In genomic region chr2:18039566-18040290, GRCm38 (mm10) we compare ENCODE assay signal across 10 mouse cellular contexts. TPM values are rescaled to one million over a fixed set of nuclear protein-coding genes. Genes with fewer than 3 reads are reported as not detected.
DNase-seq lines count a peak whose midpoint lies in the region; ATAC-seq lines count a peak whose summit lies in the region.
"Had no signal": no experiment of that assay in that cellular context is flagged by ENCODE, and none has a peak within 500 bp of the region (broad histone marks: within the 10 kb centered on the region; RNA-seq: fewer than 3 reads in every experiment).

No protein-coding gene starts in this region.

- H3K4me3 ChIP-seq in kidney, embryonic 16.5 days (ENCODE audit: low read length): peak overlapping the region; percentile 24
- peak overlapping the region; percentile 37 for H3K4me3 ChIP-seq in hindbrain, embryonic 13.5 days
- peak overlapping the region; percentile 99 for H3K4me3 ChIP-seq in midbrain, embryonic 12.5 days

- H3K4me2 ChIP-seq in kidney, embryonic 16.5 days (replicated peaks; ENCODE audit: low read depth, low read length): peak overlapping the region; percentile 53
- peak overlapping the region; percentile 91 for H3K4me2 ChIP-seq in hindbrain, embryonic 13.5 days
- H3K4me2 ChIP-seq in midbrain, embryonic 12.5 days (replicated peaks): peak overlapping the region; percentile 70

- H3K4me1 ChIP-seq in kidney, embryonic 16.5 days (ENCODE audit: insufficient read depth, low read length): peaks cover 60% of the 10 kb centered on the region
- peaks cover 66% of the 10 kb centered on the region for H3K4me1 ChIP-seq in hindbrain, embryonic 13.5 days (replicated peaks)
- peaks cover 74% of the 10 kb centered on the region for H3K4me1 ChIP-seq in midbrain, embryonic 12.5 days

- H3K36me3 ChIP-seq in kidney, embryonic 16.5 days (ENCODE audit: insufficient read depth, low read length): no peaks in the 10 kb centered on the region
- H3K36me3 ChIP-seq in hindbrain, embryonic 13.5 days: no peaks in the 10 kb centered on the region
- H3K36me3 ChIP-seq in midbrain, embryonic 12.5 days: no peaks in the 10 kb centered on the region

- DNase-seq in kidney, adult 11 months: no peak
- peak; percentile 86 for DNase-seq in embryo, embryonic 11 days
- DNase-seq in T-cell, adult 2 months (ENCODE audit: low spot score): no peak
- no peak for DNase-seq in adipocyte (ENCODE audit: low spot score)
- no peak for DNase-seq in ovary, adult 18-20 months (ENCODE audit: low spot score)

- peak; percentile 64 for ATAC-seq in kidney, embryonic 16.5 days (ENCODE audit: low FRiP score, low TSS enrichment)
- ATAC-seq in hindbrain, embryonic 13.5 days (ENCODE audit: low FRiP score): peak; percentile 53
- ATAC-seq in midbrain, embryonic 12.5 days (ENCODE audit: low FRiP score, low read depth): peak; percentile 28
- ATAC-seq: Patski had no signal

- H3K27ac ChIP-seq in kidney, embryonic 16.5 days (ENCODE audit: low read length): peak overlapping the region; percentile 89
- H3K27ac ChIP-seq in hindbrain, embryonic 13.5 days: peak overlapping the region; percentile 94
- H3K27ac ChIP-seq in midbrain, embryonic 12.5 days (replicated peaks): peak overlapping the region; percentile 96

- no peaks in the 10 kb centered on the region for H3K27me3 ChIP-seq in kidney, embryonic 16.5 days (ENCODE audit: insufficient read depth, low read length)
- no peaks in the 10 kb centered on the region for H3K27me3 ChIP-seq in hindbrain, embryonic 13.5 days
- H3K27me3 ChIP-seq in midbrain, embryonic 12.5 days: no peaks in the 10 kb centered on the region
- H3K27me3 ChIP-seq: Patski had no signal

- H3K9ac ChIP-seq in kidney, embryonic 16.5 days (replicated peaks; ENCODE audit: low read length): peak overlapping the region; percentile 76
- peak overlapping the region; percentile 84 for H3K9ac ChIP-seq in hindbrain, embryonic 13.5 days
- H3K9ac ChIP-seq in midbrain, embryonic 12.5 days (replicated peaks): peak overlapping the region; percentile 91

- 10% methylated on average over 46 of the region's 46 CpGs for WGBS in kidney, embryonic 16.5 days
- WGBS in hindbrain, embryonic 13.5 days: 1% methylated on average over 46 of the region's 46 CpGs
- under 1% methylated on average over 46 of the region's 46 CpGs for WGBS in midbrain, embryonic 12.5 days

- H3K9me3 ChIP-seq in kidney, embryonic 16.5 days (ENCODE audit: low read length): no peaks in the 10 kb centered on the region
- no peaks in the 10 kb centered on the region for H3K9me3 ChIP-seq in hindbrain, embryonic 13.5 days
- H3K9me3 ChIP-seq in midbrain, embryonic 12.5 days: no peaks in the 10 kb centered on the region

RNA-seq across cellular contexts. Expression of gene A930004D18Rik, which starts 2.2 kb away (rescaled TPM):
- 14.1 and 16.2 TPM in 2 replicates for polyA plus RNA-seq in kidney, embryonic 16.5 days (2015; fragmentation: Nextera tagmentation; extraction: Ambion mirVana)
- 13.1 and 14.0 TPM in 2 replicates for polyA plus RNA-seq in hindbrain, embryonic 13.5 days (2015; fragmentation: Nextera tagmentation; extraction: Ambion mirVana)
- 20.5 and 21.5 TPM in 2 replicates for polyA plus RNA-seq in midbrain, embryonic 12.5 days (2016; fragmentation: Nextera tagmentation; extraction: Ambion mirVana)

RNA-seq across cellular contexts. Expression of gene Skida1, which starts 9.1 kb away (rescaled TPM):
- polyA plus RNA-seq in kidney, embryonic 16.5 days (2015; fragmentation: Nextera tagmentation; extraction: Ambion mirVana): 8.8 and 9.2 TPM in 2 replicates
- 11.5 and 12.7 TPM in 2 replicates for polyA plus RNA-seq in hindbrain, embryonic 13.5 days (2015; fragmentation: Nextera tagmentation; extraction: Ambion mirVana)
- 23.8 and 26.6 TPM in 2 replicates for polyA plus RNA-seq in midbrain, embryonic 12.5 days (2016; fragmentation: Nextera tagmentation; extraction: Ambion mirVana)

RNA-seq across cellular contexts. Expression of gene Mllt10, which starts 15.3 kb away (rescaled TPM):
- polyA plus RNA-seq in kidney, embryonic 16.5 days (2015; fragmentation: Nextera tagmentation; extraction: Ambion mirVana): 63.4 and 73.6 TPM in 2 replicates
- polyA plus RNA-seq in hindbrain, embryonic 13.5 days (2015; fragmentation: Nextera tagmentation; extraction: Ambion mirVana): 60.3 and 61.4 TPM in 2 replicates
- polyA plus RNA-seq in midbrain, embryonic 12.5 days (2016; fragmentation: Nextera tagmentation; extraction: Ambion mirVana): 64.9 and 70.4 TPM in 2 replicates

RNA-seq across cellular contexts. Expression of gene H2al2a, which starts 43.0 kb away (rescaled TPM):
- not detected in 2 replicates for polyA plus RNA-seq in kidney, embryonic 16.5 days (2015; fragmentation: Nextera tagmentation; extraction: Ambion mirVana)
- not detected in 2 replicates for polyA plus RNA-seq in hindbrain, embryonic 13.5 days (2015; fragmentation: Nextera tagmentation; extraction: Ambion mirVana)
- polyA plus RNA-seq in midbrain, embryonic 12.5 days (2016; fragmentation: Nextera tagmentation; extraction: Ambion mirVana): not detected in 2 replicates
- polyA plus RNA-seq: Patski; spleen, adult 2 months had no signal

Comparison
In these comparisons a context has a peak if more than half of its experiments do, and no peak if none do; other contexts are left out.
1. H3K4me3 ChIP-seq: peak in every context shown above with its lines; median percentile 99 in midbrain, embryonic 12.5 days; 37 in hindbrain, embryonic 13.5 days; 24 in kidney, embryonic 16.5 days.